Mouse (Mus musculus): ENCODE measurements at regions not wholly inside any gene's neighbourhood (a gene's known extent, or its start where the extent isn't known, plus 50 kb on each side); places are given as distances from the start of the nearest gene placed in this dataset.

DNA sequence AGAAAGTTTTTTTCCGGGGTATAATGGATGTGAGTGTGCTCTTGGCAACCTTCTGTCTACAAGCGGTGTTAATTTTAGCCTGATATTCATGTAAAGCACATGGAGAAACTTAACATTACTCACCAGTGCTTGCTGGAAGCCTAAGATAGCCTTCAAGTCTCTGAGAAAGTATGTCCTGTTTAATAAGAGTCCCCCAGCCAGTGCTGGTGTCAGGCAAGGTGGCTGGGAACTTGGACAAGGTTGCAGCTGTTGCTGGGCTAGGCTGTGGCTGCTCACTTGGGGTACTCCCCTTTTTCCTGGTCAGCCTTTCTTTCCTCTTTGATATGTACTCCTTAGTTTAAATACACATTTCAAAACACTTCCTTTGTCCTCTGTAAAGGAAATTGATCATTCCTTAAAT is 194.9 kb upstream of the Cited2 start:
- no peak for ATAC-seq
- H3K36me3 ChIP-seq (ENCODE audit: control insufficient read depth, insufficient read depth), result no peaks in the 10 kb centered on the region
- no peak overlapping the region for H3K4me2 ChIP-seq (replicated peaks; ENCODE audit: low read depth)
- no peaks in the 10 kb centered on the region for H3K27me3 ChIP-seq (replicated peaks; ENCODE audit: control insufficient read depth, insufficient read depth, low read length)
- no peak overlapping the region for H3K4me3 ChIP-seq (ENCODE audit: low read depth, low read length)
- 68% methylated on average over 2 of the region's 2 CpGs for WGBS
- peaks cover 9% of the 10 kb centered on the region; the same call in 1 of the 2 replicates for H3K4me1 ChIP-seq (replicated peaks; ENCODE audit: control insufficient read depth, insufficient read depth, low read length)
- H3K9me3 ChIP-seq (ENCODE audit: control insufficient read depth), result no peaks in the 10 kb centered on the region
- no peak overlapping the region for H3K27ac ChIP-seq (ENCODE audit: low read depth, low read length)
- no peak overlapping the region for H3K9ac ChIP-seq (ENCODE audit: low read depth, low read length)
- no peak for TF ChIP-seq CTCF (IDR thresholded peaks at IDR 0.05; ENCODE audit: low read depth)

GRCm38 (mm10) chr10:17528846-17529245 is 194.2 kb upstream of the Cited2 start:
- peaks cover 9% of the 10 kb centered on the region; the same call in 1 of the 2 replicates for H3K4me1 ChIP-seq (replicated peaks; ENCODE audit: control insufficient read depth, insufficient read depth, low read length)

DNA sequence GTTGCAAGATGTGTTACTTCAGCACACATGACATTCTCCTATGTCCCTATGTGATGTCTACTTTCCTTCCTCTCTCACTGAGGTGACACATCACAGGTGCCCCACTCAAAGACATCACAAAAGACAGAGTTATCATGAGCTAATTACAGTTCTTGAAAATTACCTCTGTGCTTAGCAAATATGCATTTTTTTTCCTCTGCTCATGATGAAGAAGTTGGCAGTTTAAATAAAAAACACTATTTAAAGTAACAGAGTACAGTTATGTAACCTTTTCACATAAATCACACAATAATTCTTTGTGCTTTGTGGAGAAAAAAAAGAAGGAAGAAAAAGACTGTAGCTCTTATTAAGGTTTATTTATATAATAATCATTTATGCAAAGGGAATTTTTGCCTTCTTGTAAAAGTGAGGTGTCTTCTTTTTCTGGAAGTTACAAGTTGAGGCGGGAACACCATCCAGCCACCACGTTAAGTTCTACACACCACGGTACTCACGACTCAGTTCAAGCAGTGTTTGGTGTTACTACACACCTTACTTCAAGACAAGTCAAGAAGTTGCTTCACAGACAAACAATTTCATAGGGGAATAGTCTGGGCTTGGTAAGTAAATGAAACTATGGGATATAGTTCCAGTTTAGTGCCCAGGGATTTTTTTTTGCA is 193.0 kb upstream of the Cited2 start:
- TF ChIP-seq CTCF (IDR thresholded peaks at IDR 0.05; ENCODE audit: low read depth), result no peak
- Histone ChIP-seq H3K4me3 (ENCODE audit: low read depth, low read length) (no peak overlapping the region), H3K36me3 (ENCODE audit: control insufficient read depth, insufficient read depth) (no peaks in the 10 kb centered on the region), H3K27me3 (replicated peaks; ENCODE audit: control insufficient read depth, insufficient read depth, low read length) (no peaks in the 10 kb centered on the region), H3K9me3 (ENCODE audit: control insufficient read depth) (no peaks in the 10 kb centered on the region), H3K9ac (ENCODE audit: low read depth, low read length) (no peak overlapping the region), H3K4me1 (replicated peaks; ENCODE audit: control insufficient read depth, insufficient read depth, low read length) (peaks cover 9% of the 10 kb centered on the region; the same call in 1 of the 2 replicates), H3K27ac (ENCODE audit: low read depth, low read length) (no peak overlapping the region), H3K4me2 (replicated peaks; ENCODE audit: low read depth) (no peak overlapping the region)
- WGBS, result 91% methylated on average over 4 of the region's 4 CpGs
- ATAC-seq, result no peak

More at GRCm38 (mm10) chr10:17528846-17529245, 194.2 kb upstream of the Cited2 start:
- WGBS, result 55% methylated on average over 6 of the region's 6 CpGs
- Histone ChIP-seq H3K27me3 (replicated peaks; ENCODE audit: control insufficient read depth, insufficient read depth, low read length) (no peaks in the 10 kb centered on the region), H3K27ac (ENCODE audit: low read depth, low read length) (no peak overlapping the region; the same call in 1 of the 2 replicates), H3K9me3 (ENCODE audit: control insufficient read depth) (no peaks in the 10 kb centered on the region), H3K4me3 (ENCODE audit: low read depth, low read length) (no peak overlapping the region), H3K4me2 (replicated peaks; ENCODE audit: low read depth) (no peak overlapping the region), H3K9ac (ENCODE audit: low read depth, low read length) (no peak overlapping the region), H3K36me3 (ENCODE audit: control insufficient read depth, insufficient read depth) (no peaks in the 10 kb centered on the region)
- no peak for ATAC-seq
- TF ChIP-seq CTCF (IDR thresholded peaks at IDR 0.05; ENCODE audit: low read depth), result no peak

- no peak for TF ChIP-seq CTCF (IDR thresholded peaks at IDR 0.05; ENCODE audit: low read depth)
- H3K4me1 ChIP-seq (replicated peaks; ENCODE audit: control insufficient read depth, insufficient read depth, low read length), result peaks cover 9% of the 10 kb centered on the region; the same call in 1 of the 2 replicates
- no peak overlapping the region for H3K27ac ChIP-seq (ENCODE audit: low read depth, low read length)
- WGBS, result 61% methylated on average over 3 of the region's 3 CpGs
- no peak for ATAC-seq
- no peaks in the 10 kb centered on the region for H3K27me3 ChIP-seq (replicated peaks; ENCODE audit: control insufficient read depth, insufficient read depth, low read length)
- no peak overlapping the region for H3K4me2 ChIP-seq (replicated peaks; ENCODE audit: low read depth)
- no peak overlapping the region for H3K9ac ChIP-seq (ENCODE audit: low read depth, low read length)
- no peaks in the 10 kb centered on the region for H3K9me3 ChIP-seq (ENCODE audit: control insufficient read depth)
- no peaks in the 10 kb centered on the region for H3K36me3 ChIP-seq (ENCODE audit: control insufficient read depth, insufficient read depth)
- H3K4me3 ChIP-seq (ENCODE audit: low read depth, low read length), result no peak overlapping the region
These were observed 192.0 kb upstream of the Cited2 start for GRCm38 (mm10) chr10:17531021-17531420.

DNA sequence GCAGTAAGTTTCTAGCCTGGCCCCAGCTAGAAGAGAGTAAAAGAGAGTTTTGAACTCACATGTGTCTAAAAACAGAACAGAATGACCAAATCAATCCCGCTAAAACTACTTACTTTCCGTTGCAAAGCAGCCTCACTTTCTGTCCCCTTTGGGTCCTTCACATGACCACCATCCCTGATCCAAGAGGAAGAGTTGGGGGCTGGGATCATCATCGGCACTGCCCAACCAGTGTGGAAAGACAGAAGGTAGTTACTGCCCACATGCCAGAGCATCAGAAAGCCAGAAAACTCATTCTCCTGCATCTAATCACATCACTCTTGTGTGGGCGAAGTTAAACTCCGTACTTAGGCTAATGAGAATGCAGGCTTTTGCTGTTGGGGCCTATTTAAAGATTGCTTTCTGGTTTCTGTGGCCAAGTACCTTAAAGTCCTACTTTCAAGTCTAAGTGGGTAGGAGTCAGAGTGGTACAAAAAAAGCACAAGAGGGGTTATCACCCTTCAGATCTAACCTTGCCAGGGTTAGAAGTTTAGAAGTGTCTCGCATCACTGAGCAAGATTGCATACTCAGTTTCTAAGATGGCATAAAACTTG is 184.0 kb upstream of the Cited2 start:
- no peaks in the 10 kb centered on the region for H3K9me3 ChIP-seq (ENCODE audit: control insufficient read depth)
- no peak overlapping the region for H3K9ac ChIP-seq (ENCODE audit: low read depth, low read length)
- no peaks in the 10 kb centered on the region for H3K27me3 ChIP-seq (replicated peaks; ENCODE audit: control insufficient read depth, insufficient read depth, low read length)
- H3K4me3 ChIP-seq (ENCODE audit: low read depth, low read length), result no peak overlapping the region
- no peaks in the 10 kb centered on the region for H3K36me3 ChIP-seq (ENCODE audit: control insufficient read depth, insufficient read depth)
- no peaks in the 10 kb centered on the region for H3K4me1 ChIP-seq (replicated peaks; ENCODE audit: control insufficient read depth, insufficient read depth, low read length)
- ATAC-seq, result no peak
- no peak overlapping the region for H3K27ac ChIP-seq (ENCODE audit: low read depth, low read length)
- WGBS, result 91% methylated on average over 6 of the region's 6 CpGs
- no peak overlapping the region for H3K4me2 ChIP-seq (replicated peaks; ENCODE audit: low read depth)
- TF ChIP-seq CTCF (IDR thresholded peaks at IDR 0.05; ENCODE audit: low read depth), result no peak

- TF ChIP-seq CTCF (IDR thresholded peaks at IDR 0.05; ENCODE audit: low read depth), result no peak
- H3K4me2 ChIP-seq (replicated peaks; ENCODE audit: low read depth), result no peak overlapping the region
- H3K9ac ChIP-seq (ENCODE audit: low read depth, low read length), result no peak overlapping the region
- no peaks in the 10 kb centered on the region for H3K4me1 ChIP-seq (replicated peaks; ENCODE audit: control insufficient read depth, insufficient read depth, low read length)
- H3K4me3 ChIP-seq (ENCODE audit: low read depth, low read length), result no peak overlapping the region
- H3K27ac ChIP-seq (ENCODE audit: low read depth, low read length), result no peak overlapping the region
- ATAC-seq, result no peak
- no peaks in the 10 kb centered on the region for H3K36me3 ChIP-seq (ENCODE audit: control insufficient read depth, insufficient read depth)
- no peaks in the 10 kb centered on the region for H3K9me3 ChIP-seq (ENCODE audit: control insufficient read depth)
- no peaks in the 10 kb centered on the region for H3K27me3 ChIP-seq (replicated peaks; ENCODE audit: control insufficient read depth, insufficient read depth, low read length)
- 64% methylated on average over 6 of the region's 6 CpGs for WGBS
These were observed 182.3 kb upstream of the Cited2 start for GRCm38 (mm10) chr10:17540404-17541375.
